In genomic region chr15:78502437-78503132, GRCm38 (mm10) we compare ENCODE assay signal across 15 mouse cellular contexts. TPM values are rescaled to one million over a fixed set of nuclear protein-coding genes. Genes with fewer than 3 reads are reported as not detected.
"Had no signal": no experiment of that assay in that cellular context is flagged by ENCODE, and none has a peak within 500 bp of the region (broad histone marks: within the 10 kb centered on the region; RNA-seq: fewer than 3 reads in every experiment).

No protein-coding gene starts in this region.

- H3K36me3 ChIP-seq: midbrain, embryonic 13.5 days; midbrain, embryonic 15.5 days; neural tube, embryonic 12.5 days had no signal

- H3K4me1 ChIP-seq: midbrain, embryonic 13.5 days; midbrain, embryonic 15.5 days; neural tube, embryonic 12.5 days had no signal

- H3K27ac ChIP-seq: macrophage; midbrain, embryonic 13.5 days; midbrain, embryonic 15.5 days; neural tube, embryonic 12.5 days had no signal

- DNase-seq: lung, adult 18-20 months; lung, embryonic 14.5 days; lung, postnatal 10 days; lung, postnatal 36 days; right cerebral cortex, postnatal 14 days; spleen, adult 18-20 months; thymus, adult 18-20 months; thymus, postnatal 14 days; thymus, postnatal 36 days had no signal

- H3K27me3 ChIP-seq: midbrain, embryonic 13.5 days; midbrain, embryonic 15.5 days; neural tube, embryonic 12.5 days had no signal

- ATAC-seq: midbrain, embryonic 13.5 days; midbrain, embryonic 15.5 days had no signal

- H3K4me3 ChIP-seq: megakaryocyte, embryonic 14.5 days; midbrain, embryonic 13.5 days; midbrain, embryonic 15.5 days; neural tube, embryonic 12.5 days had no signal

RNA-seq across cellular contexts. Expression of gene Il2rb, which starts 7.5 kb away (rescaled TPM):
- polyA plus RNA-seq: midbrain, embryonic 11.5 days; midbrain, embryonic 13.5 days; neural tube, embryonic 12.5 days had no signal

RNA-seq across cellular contexts. Expression of gene Tmprss6, which starts 34.2 kb away (rescaled TPM):
- polyA plus RNA-seq: macrophage had no signal

RNA-seq across cellular contexts. Expression of gene Sstr3, which starts 41.9 kb away (rescaled TPM):
- polyA plus RNA-seq: macrophage; midbrain, embryonic 11.5 days had no signal
